Mouse (Mus musculus): ENCODE measurements around the gene Pdcl. TPM values are rescaled to one million over a fixed set of nuclear protein-coding genes. Genes with fewer than 3 reads are reported as not detected.

Gene Pdcl
- total and polyA plus RNA-seq, 2 experiments = 7.0 to 27.1 TPM

- no peaks in the 10 kb centered on the region for H3K79me2 ChIP-seq (ENCODE audit: control insufficient read depth, insufficient read depth, low read length)
- peaks cover 1% of the 10 kb centered on the region; the same call in 1 of the 2 replicates for H3K4me1 ChIP-seq (ENCODE audit: control insufficient read depth, insufficient read depth, low read length)
- H3K9ac ChIP-seq (ENCODE audit: low read depth, low read length) = no peak overlapping the region
- no peak for DNase-seq (ENCODE audit: extremely low read depth, low read depth, low spot score)
- H3K36me3 ChIP-seq (ENCODE audit: control insufficient read depth, insufficient read depth, low read length) = peaks cover 8% of the 10 kb centered on the region
- H3K27me3 ChIP-seq (ENCODE audit: control insufficient read depth, insufficient read depth, low read length) = no peaks in the 10 kb centered on the region
- no peak overlapping the region for H3K4me3 ChIP-seq (ENCODE audit: insufficient read depth, low read depth, low read length)
- no peak overlapping the region for H3K27ac ChIP-seq (replicated peaks; ENCODE audit: insufficient read depth, low read depth, low read length)
- 90% methylated on average over 2 of the region's 2 CpGs for WGBS
- TF ChIP-seq CTCF (IDR thresholded peaks at IDR 0.05; ENCODE audit: low read depth, low read length) (no peak), POLR2A (IDR thresholded peaks at IDR 0.05; ENCODE audit: extremely low read depth, insufficient read depth, low read length) (no peak)
Observed at GRCm38 (mm10) chr2:37359908-37360307, 776 bp upstream of the Pdcl start.

- H3K27me3 ChIP-seq (ENCODE audit: control insufficient read depth, insufficient read depth, low read length) = no peaks in the 10 kb centered on the region
- 35% methylated on average over 5 of the region's 5 CpGs for WGBS
- H3K79me2 ChIP-seq (ENCODE audit: control insufficient read depth, insufficient read depth, low read length) = no peaks in the 10 kb centered on the region
- H3K36me3 ChIP-seq (ENCODE audit: control insufficient read depth, insufficient read depth, low read length) = peaks cover 45% of the 10 kb centered on the region
- H3K27ac ChIP-seq (replicated peaks; ENCODE audit: insufficient read depth, low read depth, low read length) = no peak overlapping the region
- H3K9ac ChIP-seq (ENCODE audit: low read depth, low read length) = no peak overlapping the region
- H3K4me3 ChIP-seq (ENCODE audit: insufficient read depth, low read depth, low read length) = no peak overlapping the region
- no peak for TF ChIP-seq CTCF (IDR thresholded peaks at IDR 0.05; ENCODE audit: low read depth, low read length)
- TF ChIP-seq POLR2A (IDR thresholded peaks at IDR 0.05; ENCODE audit: extremely low read depth, insufficient read depth, low read length) = no peak
- peak; percentile 81 for DNase-seq (ENCODE audit: extremely low read depth, low read depth, low spot score)
- peaks cover 1% of the 10 kb centered on the region; the same call in 1 of the 2 replicates for H3K4me1 ChIP-seq (ENCODE audit: control insufficient read depth, insufficient read depth, low read length)
Observed at GRCm38 (mm10) chr2:37355571-37355970, 3.6 kb downstream of the Pdcl start.

- 91% methylated on average over 7 of the region's 7 CpGs for WGBS
- Histone ChIP-seq H3K4me1 (ENCODE audit: control insufficient read depth, insufficient read depth, low read length) (no peaks in the 10 kb centered on the region), H3K9ac (ENCODE audit: low read depth, low read length) (no peak overlapping the region), H3K27me3 (ENCODE audit: control insufficient read depth, insufficient read depth, low read length) (no peaks in the 10 kb centered on the region), H3K4me3 (ENCODE audit: insufficient read depth, low read depth, low read length) (no peak overlapping the region), H3K79me2 (ENCODE audit: control insufficient read depth, insufficient read depth, low read length) (no peaks in the 10 kb centered on the region), H3K36me3 (ENCODE audit: control insufficient read depth, insufficient read depth, low read length) (peaks cover 50% of the 10 kb centered on the region), H3K27ac (replicated peaks; ENCODE audit: insufficient read depth, low read depth, low read length) (no peak overlapping the region)
- TF ChIP-seq CTCF (IDR thresholded peaks at IDR 0.05; ENCODE audit: low read depth, low read length) = no peak
- TF ChIP-seq POLR2A (IDR thresholded peaks at IDR 0.05; ENCODE audit: extremely low read depth, insufficient read depth, low read length) = no peak
- DNase-seq (ENCODE audit: extremely low read depth, low read depth, low spot score) = no peak
Observed at GRCm38 (mm10) chr2:37351671-37352070, 7.5 kb downstream of the Pdcl start.

GRCm38 (mm10) chr2:37338497-37339187 lies 20.5 kb downstream of the Pdcl start:
- 58% methylated on average over 10 of the region's 10 CpGs for WGBS

GRCm38 (mm10) chr2:37333321-37333720 lies 25.8 kb downstream of the Pdcl start:
- TF ChIP-seq CTCF (IDR thresholded peaks at IDR 0.05; ENCODE audit: low read depth, low read length) = no peak
- TF ChIP-seq POLR2A (IDR thresholded peaks at IDR 0.05; ENCODE audit: extremely low read depth, insufficient read depth, low read length) = no peak
- Histone ChIP-seq H3K4me1 (ENCODE audit: control insufficient read depth, insufficient read depth, low read length) (no peaks in the 10 kb centered on the region), H3K27ac (replicated peaks; ENCODE audit: insufficient read depth, low read depth, low read length) (no peak overlapping the region), H3K4me3 (ENCODE audit: insufficient read depth, low read depth, low read length) (no peak overlapping the region), H3K27me3 (ENCODE audit: control insufficient read depth, insufficient read depth, low read length) (no peaks in the 10 kb centered on the region), H3K79me2 (ENCODE audit: control insufficient read depth, insufficient read depth, low read length) (no peaks in the 10 kb centered on the region), H3K36me3 (ENCODE audit: control insufficient read depth, insufficient read depth, low read length) (no peaks in the 10 kb centered on the region), H3K9ac (ENCODE audit: low read depth, low read length) (no peak overlapping the region)
- no peak for DNase-seq (ENCODE audit: extremely low read depth, low read depth, low spot score)
- 73% methylated on average over 2 of the region's 2 CpGs for whole genome bisulfite sequencing

More at GRCm38 (mm10) chr2:37338497-37339187, 20.5 kb downstream of the Pdcl start:
- no peak overlapping the region for H3K27ac ChIP-seq (replicated peaks; ENCODE audit: insufficient read depth, low read depth, low read length)
- no peaks in the 10 kb centered on the region for H3K27me3 ChIP-seq (ENCODE audit: control insufficient read depth, insufficient read depth, low read length)
- peak; percentile 29 for DNase-seq (ENCODE audit: extremely low read depth, low read depth, low spot score)
- no peaks in the 10 kb centered on the region for H3K79me2 ChIP-seq (ENCODE audit: control insufficient read depth, insufficient read depth, low read length)
- H3K9ac ChIP-seq (ENCODE audit: low read depth, low read length) = no peak overlapping the region
- H3K4me1 ChIP-seq (ENCODE audit: control insufficient read depth, insufficient read depth, low read length) = no peaks in the 10 kb centered on the region
- no peaks in the 10 kb centered on the region for H3K36me3 ChIP-seq (ENCODE audit: control insufficient read depth, insufficient read depth, low read length)
- TF ChIP-seq CTCF (IDR thresholded peaks at IDR 0.05; ENCODE audit: low read depth, low read length) (peak; percentile 66; the same call in 1 of the 2 replicates), POLR2A (IDR thresholded peaks at IDR 0.05; ENCODE audit: extremely low read depth, insufficient read depth, low read length) (no peak)
- H3K4me3 ChIP-seq (ENCODE audit: insufficient read depth, low read depth, low read length) = no peak overlapping the region

- DNase-seq (ENCODE audit: extremely low read depth, low read depth, low spot score) = no peak
- Histone ChIP-seq H3K4me1 (ENCODE audit: control insufficient read depth, insufficient read depth, low read length) (peaks cover 2% of the 10 kb centered on the region; the same call in 1 of the 2 replicates), H3K79me2 (ENCODE audit: control insufficient read depth, insufficient read depth, low read length) (no peaks in the 10 kb centered on the region), H3K4me3 (ENCODE audit: insufficient read depth, low read depth, low read length) (no peak within 1 kb of the TSS), H3K27me3 (ENCODE audit: control insufficient read depth, insufficient read depth, low read length) (no peaks in the 10 kb centered on the region), H3K27ac (replicated peaks; ENCODE audit: insufficient read depth, low read depth, low read length) (no peak within 1 kb of the TSS), H3K36me3 (ENCODE audit: control insufficient read depth, insufficient read depth, low read length) (no peaks in the 10 kb centered on the region), H3K9ac (ENCODE audit: low read depth, low read length) (no peak within 1 kb of the TSS)
- TF ChIP-seq POLR2A (IDR thresholded peaks at IDR 0.05; ENCODE audit: extremely low read depth, insufficient read depth, low read length) = no peak
- no peak for TF ChIP-seq CTCF (IDR thresholded peaks at IDR 0.05; ENCODE audit: low read depth, low read length)
- WGBS = 79% methylated on average over 1 of the region's 1 CpGs
Observed at GRCm38 (mm10) chr2:37326215-37326614, 32.9 kb downstream of the Pdcl start, which contains the start of gene Olfr368. TSS of gene Olfr368 (plus strand) at chr2:37326515.

Other genes with a start within 250 kb of the Pdcl start
- not detected in 2 replicates for gene Olfr362, start 241.4 kb downstream of the Pdcl start, total RNA-seq (2014; rRNA removed)
- gene Olfr362, start 241.4 kb downstream of the Pdcl start, polyA plus RNA-seq (2012; rRNA removed) = not detected in 2 replicates
- not detected in 2 replicates for gene Olfr364-ps1, start 220.0 kb downstream of the Pdcl start, total RNA-seq (2014; rRNA removed)
- not detected in 2 replicates for gene Olfr364-ps1, start 220.0 kb downstream of the Pdcl start, polyA plus RNA-seq (2012; rRNA removed)
- gene Olfr365, start 171.1 kb downstream of the Pdcl start, total RNA-seq (2014; rRNA removed) = not detected in 2 replicates
- not detected in 2 replicates for gene Olfr365, start 171.1 kb downstream of the Pdcl start, polyA plus RNA-seq (2012; rRNA removed)
- not detected in 2 replicates for gene Olfr366, start 147.8 kb downstream of the Pdcl start, total RNA-seq (2014; rRNA removed)
- gene Olfr366, start 147.8 kb downstream of the Pdcl start, polyA plus RNA-seq (2012; rRNA removed) = not detected in 2 replicates
- gene Olfr368, start 32.8 kb downstream of the Pdcl start, total RNA-seq (2014; rRNA removed) = not detected in 2 replicates
- gene Olfr368, start 32.8 kb downstream of the Pdcl start, polyA plus RNA-seq (2012; rRNA removed) = not detected in 2 replicates
- gene Rc3h2, start 63.6 kb upstream of the Pdcl start, total RNA-seq (2014; rRNA removed) = 16.7 and 17.2 TPM in 2 replicates
- gene Rc3h2, start 63.6 kb upstream of the Pdcl start, polyA plus RNA-seq (2012; rRNA removed) = 2.4 and 3.0 TPM in 2 replicates
- gene Zbtb26, start 83.8 kb upstream of the Pdcl start, total RNA-seq (2014; rRNA removed) = 5.1 and 6.5 TPM in 2 replicates
- gene Zbtb26, start 83.8 kb upstream of the Pdcl start, polyA plus RNA-seq (2012; rRNA removed) = 0.70 and 1.1 TPM in 2 replicates
- gene Zbtb6, start 83.8 kb upstream of the Pdcl start, total RNA-seq (2014; rRNA removed) = 8.2 and 8.5 TPM in 2 replicates
- gene Zbtb6, start 83.8 kb upstream of the Pdcl start, polyA plus RNA-seq (2012; rRNA removed) = 0.88 and 1.1 TPM in 2 replicates
- gene Rabgap1, start 83.9 kb upstream of the Pdcl start, total RNA-seq (2014; rRNA removed) = 18.2 and 19.1 TPM in 2 replicates
- gene Rabgap1, start 83.9 kb upstream of the Pdcl start, polyA plus RNA-seq (2012; rRNA removed) = 3.4 and 4.0 TPM in 2 replicates
- 1.0 and 1.3 TPM in 2 replicates for gene Gpr21, start 157.0 kb upstream of the Pdcl start, total RNA-seq (2014; rRNA removed)
- 0.06 TPM in 1 of 2 replicates, not detected in the other for gene Gpr21, start 157.0 kb upstream of the Pdcl start, polyA plus RNA-seq (2012; rRNA removed)

Data from liver, adult 2 months (tissue).